Mouse (Mus musculus): Measurements from ENCODE around the gene Clec9a. TPM values are rescaled to one million over a fixed set of nuclear protein-coding genes. Genes with fewer than 3 reads are reported as not detected.

Gene Clec9a
- polyA plus RNA-seq (2011; ENCODE audit: insufficient read length, low read depth, missing spikeins) = not detected in 2 replicates

GRCm38 (mm10) chr6:129408562-129408961 is at the start of gene Clec9a:
TSS of gene Clec9a (plus strand) at chr6:129408862.
- TF ChIP-seq CTCF (IDR thresholded peaks at IDR 0.05; ENCODE audit: borderline replicate concordance, insufficient read depth, low read length) (no peak), POLR2A (IDR thresholded peaks at IDR 0.05; ENCODE audit: low read depth, low read length) (no peak)
- H3K4me1 ChIP-seq (ENCODE audit: control insufficient read depth, insufficient read depth, low read length) = no peaks in the 10 kb centered on the region
- no peak within 1 kb of the TSS for H3K4me3 ChIP-seq (ENCODE audit: insufficient read depth, low read length)
- H3K27ac ChIP-seq (ENCODE audit: insufficient read depth, low read length) = no peak within 1 kb of the TSS

DNA sequence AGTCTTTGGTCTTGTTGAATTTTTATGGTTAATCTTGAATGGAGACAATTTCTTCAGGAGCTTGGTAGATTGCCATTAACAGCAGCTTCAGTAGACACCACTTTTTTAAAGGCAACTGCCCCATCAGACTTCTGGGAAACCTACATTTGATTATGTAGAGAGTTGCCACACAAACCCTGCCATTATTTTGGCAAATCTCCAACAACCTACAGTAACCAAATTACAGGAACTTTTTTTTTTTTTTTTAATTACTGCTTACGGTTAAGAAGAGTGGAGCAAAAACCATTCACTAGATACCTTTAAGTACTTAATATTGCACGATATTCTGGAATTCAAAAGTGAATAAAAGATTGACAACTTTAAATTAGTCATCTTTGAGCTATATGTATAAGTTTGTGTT is 49.1 kb upstream of the Clec9a start:
- Histone ChIP-seq H3K4me3 (ENCODE audit: insufficient read depth, low read length) (no peak overlapping the region), H3K27ac (ENCODE audit: insufficient read depth, low read length) (no peak overlapping the region), H3K4me1 (ENCODE audit: control insufficient read depth, insufficient read depth, low read length) (no peaks in the 10 kb centered on the region)
- no peak for TF ChIP-seq POLR2A (IDR thresholded peaks at IDR 0.05; ENCODE audit: low read depth, low read length)
- TF ChIP-seq CTCF (IDR thresholded peaks at IDR 0.05; ENCODE audit: borderline replicate concordance, insufficient read depth, low read length) = no peak

DNA sequence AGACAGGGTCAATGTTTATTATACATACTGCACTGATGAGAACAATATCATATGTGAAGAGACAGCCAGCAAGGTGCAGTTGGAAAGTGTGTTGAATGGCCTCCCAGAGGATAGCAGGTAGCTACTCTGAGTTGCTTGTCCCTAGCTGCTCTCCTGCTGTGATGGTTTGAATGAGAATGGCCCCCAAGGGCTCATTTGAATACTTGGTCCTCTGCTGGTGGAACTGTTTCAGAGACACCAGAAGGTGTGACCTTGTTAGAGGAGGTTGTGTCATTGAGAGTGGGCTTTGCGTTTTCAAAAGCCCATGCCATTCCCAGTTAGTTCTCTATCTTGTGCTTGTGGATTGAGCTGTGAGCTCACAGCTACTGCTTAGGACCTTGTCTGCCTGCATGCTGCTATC is 44.7 kb upstream of the Clec9a start:
- no peaks in the 10 kb centered on the region for H3K4me1 ChIP-seq (ENCODE audit: control insufficient read depth, insufficient read depth, low read length)
- no peak for TF ChIP-seq POLR2A (IDR thresholded peaks at IDR 0.05; ENCODE audit: low read depth, low read length)

GRCm38 (mm10) chr6:129365959-129366359 is 42.7 kb upstream of the Clec9a start:
- Histone ChIP-seq H3K4me3 (ENCODE audit: insufficient read depth, low read length) (no peak overlapping the region), H3K4me1 (ENCODE audit: control insufficient read depth, insufficient read depth, low read length) (no peaks in the 10 kb centered on the region)
- TF ChIP-seq CTCF (IDR thresholded peaks at IDR 0.05; ENCODE audit: borderline replicate concordance, insufficient read depth, low read length) (no peak), POLR2A (IDR thresholded peaks at IDR 0.05; ENCODE audit: low read depth, low read length) (no peak)

More for the DNA sequence above, 44.7 kb upstream of the Clec9a start:
- Histone ChIP-seq H3K27ac (ENCODE audit: insufficient read depth, low read length) (no peak overlapping the region), H3K4me3 (ENCODE audit: insufficient read depth, low read length) (no peak overlapping the region)

DNA sequence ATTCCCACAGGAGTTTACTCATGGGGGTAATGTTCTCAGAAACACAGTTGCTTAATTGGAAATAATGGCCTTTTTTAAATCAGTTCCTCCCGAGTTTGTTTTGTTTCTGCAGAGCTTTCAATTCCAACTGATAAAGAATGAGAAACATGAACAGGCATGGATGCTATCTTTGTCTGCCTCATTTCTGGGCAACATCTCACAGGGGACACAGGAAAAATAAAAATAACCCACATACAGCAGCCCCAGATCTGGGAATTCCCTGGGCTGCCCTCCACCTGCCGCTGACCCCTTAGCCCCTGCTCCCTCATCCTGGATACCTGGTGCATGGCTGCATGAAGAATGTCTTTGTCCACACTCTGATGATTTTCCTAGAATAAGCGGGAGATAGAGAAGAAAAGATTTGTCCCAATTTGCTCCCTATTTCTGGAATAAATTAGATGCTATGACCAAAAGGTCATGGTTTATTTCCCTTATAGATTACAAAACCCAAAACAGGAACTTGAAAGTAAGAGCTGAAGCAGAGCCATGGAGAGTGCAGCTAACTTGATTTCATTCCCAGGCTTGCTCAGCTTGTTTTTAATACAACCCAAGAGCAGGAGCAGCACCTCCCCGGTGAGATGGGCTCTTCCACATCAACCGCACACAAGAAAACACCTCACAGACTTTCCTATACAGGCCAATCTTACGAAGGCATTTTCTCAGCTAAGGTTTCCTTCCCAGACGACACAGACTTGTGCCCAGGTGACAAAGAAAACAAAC is 39.1 kb upstream of the Clec9a start:
- Histone ChIP-seq H3K27ac (ENCODE audit: insufficient read depth, low read length) (no peak overlapping the region), H3K4me3 (ENCODE audit: insufficient read depth, low read length) (no peak overlapping the region), H3K4me1 (ENCODE audit: control insufficient read depth, insufficient read depth, low read length) (no peaks in the 10 kb centered on the region)
- TF ChIP-seq CTCF (IDR thresholded peaks at IDR 0.05; ENCODE audit: borderline replicate concordance, insufficient read depth, low read length) = no peak
- TF ChIP-seq POLR2A (IDR thresholded peaks at IDR 0.05; ENCODE audit: low read depth, low read length) = no peak

More at GRCm38 (mm10) chr6:129365959-129366359, 42.7 kb upstream of the Clec9a start:
- no peak overlapping the region for H3K27ac ChIP-seq (ENCODE audit: insufficient read depth, low read length)

DNA sequence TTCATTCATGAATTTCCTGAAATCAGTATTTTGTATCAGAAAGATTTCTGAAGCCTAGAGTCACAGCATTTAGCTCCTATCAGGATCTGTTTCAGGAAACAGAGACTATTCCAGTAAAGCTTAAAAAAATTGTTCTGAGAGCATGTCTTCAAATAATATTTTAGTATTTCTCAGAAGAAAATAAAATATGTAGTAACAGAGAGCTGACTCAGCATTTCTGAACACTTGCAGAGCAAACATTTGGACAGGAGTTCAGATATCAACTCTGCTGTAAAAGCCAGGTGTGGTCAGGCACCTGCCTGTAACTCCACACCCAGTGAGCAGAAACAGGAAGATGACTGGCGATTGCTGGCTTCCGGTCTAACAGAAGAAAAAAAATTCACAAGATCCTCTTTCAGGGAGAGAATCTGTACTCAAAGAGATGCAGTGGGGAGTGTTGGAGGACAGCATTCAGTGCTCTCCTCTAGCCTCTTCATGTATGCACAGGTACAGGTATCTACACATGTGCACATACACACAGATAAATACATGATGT is 33.7 kb upstream of the Clec9a start:
- no peak overlapping the region for H3K27ac ChIP-seq (ENCODE audit: insufficient read depth, low read length)
- H3K4me1 ChIP-seq (ENCODE audit: control insufficient read depth, insufficient read depth, low read length) = no peaks in the 10 kb centered on the region
- TF ChIP-seq CTCF (IDR thresholded peaks at IDR 0.05; ENCODE audit: borderline replicate concordance, insufficient read depth, low read length) (no peak), POLR2A (IDR thresholded peaks at IDR 0.05; ENCODE audit: low read depth, low read length) (no peak)
- no peak overlapping the region for H3K4me3 ChIP-seq (ENCODE audit: insufficient read depth, low read length)

DNA sequence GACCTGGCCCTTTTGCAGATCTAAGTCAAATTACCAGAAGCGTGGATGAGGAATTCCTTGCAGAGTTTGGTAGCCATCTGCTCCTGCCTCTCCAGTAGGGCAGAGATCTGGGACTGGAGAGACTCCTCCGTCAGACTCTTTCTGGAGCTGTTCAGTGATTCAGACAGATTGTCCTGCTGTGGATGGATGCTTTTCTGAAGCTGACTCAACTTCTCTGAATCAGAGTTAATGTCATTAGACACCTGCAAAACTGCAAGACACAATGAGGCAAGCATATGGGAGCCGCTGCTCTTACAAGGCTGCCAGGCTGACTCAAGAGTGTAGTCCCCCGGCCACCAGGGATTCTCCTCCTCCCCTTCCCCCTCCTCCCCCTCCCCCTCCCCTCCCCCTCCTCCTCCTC is 28.2 kb upstream of the Clec9a start:
- TF ChIP-seq CTCF (IDR thresholded peaks at IDR 0.05; ENCODE audit: borderline replicate concordance, insufficient read depth, low read length) (no peak), POLR2A (IDR thresholded peaks at IDR 0.05; ENCODE audit: low read depth, low read length) (no peak)
- no peak overlapping the region for H3K4me3 ChIP-seq (ENCODE audit: insufficient read depth, low read length)

GRCm38 (mm10) chr6:129381736-129382135 is 26.9 kb upstream of the Clec9a start:
- Histone ChIP-seq H3K27ac (ENCODE audit: insufficient read depth, low read length) (no peak overlapping the region), H3K4me3 (ENCODE audit: insufficient read depth, low read length) (no peak overlapping the region), H3K4me1 (ENCODE audit: control insufficient read depth, insufficient read depth, low read length) (no peaks in the 10 kb centered on the region)
- TF ChIP-seq POLR2A (IDR thresholded peaks at IDR 0.05; ENCODE audit: low read depth, low read length) (no peak), CTCF (IDR thresholded peaks at IDR 0.05; ENCODE audit: borderline replicate concordance, insufficient read depth, low read length) (no peak)

More for the DNA sequence above, 28.2 kb upstream of the Clec9a start:
- H3K27ac ChIP-seq (ENCODE audit: insufficient read depth, low read length) = no peak overlapping the region
- no peaks in the 10 kb centered on the region for H3K4me1 ChIP-seq (ENCODE audit: control insufficient read depth, insufficient read depth, low read length)

DNA sequence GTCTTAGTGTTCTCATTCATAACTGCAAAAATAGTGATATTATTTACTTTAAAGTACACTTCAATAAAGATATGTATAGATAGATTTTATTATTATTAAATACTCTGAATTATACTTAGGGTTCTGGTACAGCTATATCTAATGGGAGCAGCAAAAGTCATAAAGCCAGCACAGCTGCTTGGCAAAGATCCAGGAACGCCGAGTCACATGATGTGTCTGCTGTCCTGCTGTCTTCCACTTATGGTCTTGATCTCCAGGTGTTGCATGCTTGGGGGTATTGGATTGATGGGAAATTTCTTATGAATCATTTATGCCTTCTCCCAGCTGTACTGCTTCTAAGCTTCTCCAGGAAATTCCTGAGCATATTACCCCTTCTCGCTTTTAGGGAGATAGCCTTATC is 25.2 kb upstream of the Clec9a start:
- Histone ChIP-seq H3K4me1 (ENCODE audit: control insufficient read depth, insufficient read depth, low read length) (no peaks in the 10 kb centered on the region), H3K4me3 (ENCODE audit: insufficient read depth, low read length) (no peak overlapping the region), H3K27ac (ENCODE audit: insufficient read depth, low read length) (no peak overlapping the region)
- TF ChIP-seq CTCF (IDR thresholded peaks at IDR 0.05; ENCODE audit: borderline replicate concordance, insufficient read depth, low read length) (no peak), POLR2A (IDR thresholded peaks at IDR 0.05; ENCODE audit: low read depth, low read length) (no peak)

DNA sequence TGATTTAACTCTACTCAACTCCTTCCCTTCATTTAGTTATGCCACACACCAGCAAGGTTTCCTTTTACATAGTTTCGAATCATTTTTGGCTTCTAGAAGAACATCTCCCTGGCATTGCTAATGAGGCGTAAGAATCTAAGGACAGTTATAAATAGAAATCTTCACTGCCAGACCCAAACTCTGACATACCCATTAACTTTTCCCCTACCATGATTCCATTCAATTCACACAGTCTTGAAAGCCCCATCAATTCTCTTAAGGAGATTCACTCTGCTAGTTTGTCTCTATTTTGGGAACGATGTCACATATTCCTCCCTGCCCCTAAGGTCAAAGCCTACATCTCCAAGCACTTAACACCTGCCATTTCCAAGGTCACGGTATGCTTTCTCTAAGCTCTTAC is 23.7 kb upstream of the Clec9a start:
- no peak overlapping the region for H3K27ac ChIP-seq (ENCODE audit: insufficient read depth, low read length)
- H3K4me3 ChIP-seq (ENCODE audit: insufficient read depth, low read length) = no peak overlapping the region
- no peak for TF ChIP-seq CTCF (IDR thresholded peaks at IDR 0.05; ENCODE audit: borderline replicate concordance, insufficient read depth, low read length)
- TF ChIP-seq POLR2A (IDR thresholded peaks at IDR 0.05; ENCODE audit: low read depth, low read length) = no peak
- H3K4me1 ChIP-seq (ENCODE audit: control insufficient read depth, insufficient read depth, low read length) = no peaks in the 10 kb centered on the region
